Mouse (Mus musculus) stomach, embryonic 16.5 days (tissue): ENCODE results near the gene Srp54c. TPM values are rescaled to one million over a fixed set of nuclear protein-coding genes. Genes with fewer than 3 reads are reported as not detected.

ENCODE experiments used
- ATAC-seq: fragments of 200-750 bp; cut with Nextera tagmentation; 2 replicates; pipeline ENCODE4 v1.8.0; 2017; ENCODE audit warnings: moderate number of reproducible peaks, moderate TSS enrichment; ENCODE audit not compliant: insufficient read depth, low FRiP score
- H3K27ac ChIP-seq: fragments of 300-500 bp; sonication (generic); 2 replicates; pipeline ENCODE4 v1.5.1; 2014; ENCODE audit warnings: low read length
- H3K27me3 ChIP-seq: fragments of 300-500 bp; sonication (generic); 2 replicates; pipeline ENCODE4 v1.6.1; 2014; ENCODE audit warnings: low read length, control low read depth, mixed read lengths; ENCODE audit not compliant: control insufficient read depth, insufficient read depth
- H3K36me3 ChIP-seq: fragments of 300-500 bp; sonication (generic); 2 replicates; pipeline ENCODE4 v1.6.1; 2014; ENCODE audit warnings: low read length; ENCODE audit not compliant: control insufficient read depth, insufficient read depth
- H3K4me1 ChIP-seq: fragments of 300-500 bp; sonication (generic); 2 replicates; pipeline ENCODE4 v1.6.1; 2014; ENCODE audit warnings: low read length, control low read depth, mixed read lengths; ENCODE audit not compliant: control insufficient read depth, insufficient read depth
- H3K4me2 ChIP-seq: fragments of 300-500 bp; sonication (generic); 2 replicates; pipeline ENCODE4 v1.6.1; 2014; ENCODE audit warnings: low read depth, low read length, mixed read lengths
- H3K4me3 ChIP-seq: fragments of 300-500 bp; sonication (generic); replicated peaks from 2 replicates; pipeline ENCODE4 v1.5.1; 2014; ENCODE audit warnings: mild to moderate bottlenecking, low read length
- H3K9ac ChIP-seq: fragments of 300-500 bp; sonication (generic); 2 replicates; pipeline ENCODE4 v1.6.1; 2014; ENCODE audit warnings: low read length
- H3K9me3 ChIP-seq: fragments of 300-500 bp; sonication (generic); replicated peaks from 2 replicates; pipeline ENCODE4 v1.6.1; 2016; ENCODE audit warnings: low read length, control low read depth; ENCODE audit not compliant: control insufficient read depth
- WGBS: fragments of 180-500 bp; shearing (Covaris S2); extraction: QIAGEN DNeasy Blood & Tissue Kit; methylation state at CpG from one replicate; pipeline ENCODE4 v1.1.7; 2014; 5-methylcytosine and 5-hydroxymethylcytosine counted together
- polyA plus RNA-seq: library from polyadenylated mRNA; unstranded; fragments of >200 nt; fragmentation: Nextera tagmentation; extraction: Ambion mirVana; gene quantifications from 2 replicates; pipeline ENCODE4 v1.2.1, GENCODE M21; 2015

Gene Srp54c
- polyA plus RNA-seq, 1 experiment from 2014 or later: 79.6 TPM

GRCm38 (mm10) chr12:55306371-55306770, 76.4 kb downstream of the Srp54c start:
- Histone ChIP-seq H3K36me3 (0 out of 2 replicates have a peak, but pooled peaks cover 3% of the 10 kb centered on the region), H3K4me3 (no peak overlapping the region), H3K9ac (no peak overlapping the region), H3K27me3 (no peaks in the 10 kb centered on the region), H3K4me2 (no peak overlapping the region), H3K9me3 (no peaks in the 10 kb centered on the region), H3K4me1 (peaks cover 8% of the 10 kb centered on the region), H3K27ac (no peak overlapping the region)
- 90% methylated on average over 4 of the region's 4 CpGs for WGBS
- ATAC-seq: no peak

DNA sequence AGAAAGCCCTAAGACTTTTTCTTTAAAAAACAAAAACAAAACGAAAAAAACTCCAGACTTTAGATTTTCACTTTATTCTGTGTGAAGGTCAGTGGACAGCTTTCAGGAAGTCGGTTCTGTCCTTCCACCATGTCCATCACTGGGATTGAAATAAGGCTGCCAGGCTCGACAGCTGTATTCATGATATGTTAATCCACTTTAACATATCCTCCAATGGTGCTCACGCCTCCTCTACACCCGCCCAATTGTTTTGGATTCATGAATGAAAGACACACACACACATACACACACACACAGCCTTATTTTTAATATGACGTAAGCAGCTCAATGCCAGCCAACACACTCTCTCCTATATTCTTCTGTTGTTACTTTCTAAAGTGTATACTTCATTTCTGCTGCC, 77.6 kb downstream of the Srp54c start:
- Histone ChIP-seq H3K4me1 (peaks cover 6% of the 10 kb centered on the region; the same call in 1 of the 2 replicates), H3K9ac (no peak overlapping the region), H3K4me2 (no peak overlapping the region), H3K27me3 (no peaks in the 10 kb centered on the region), H3K9me3 (no peaks in the 10 kb centered on the region), H3K4me3 (no peak overlapping the region), H3K36me3 (0 out of 2 replicates have a peak, but pooled peaks cover 3% of the 10 kb centered on the region), H3K27ac (no peak overlapping the region)
- ATAC-seq: no peak
- 81% methylated on average over 6 of the region's 6 CpGs for WGBS

DNA sequence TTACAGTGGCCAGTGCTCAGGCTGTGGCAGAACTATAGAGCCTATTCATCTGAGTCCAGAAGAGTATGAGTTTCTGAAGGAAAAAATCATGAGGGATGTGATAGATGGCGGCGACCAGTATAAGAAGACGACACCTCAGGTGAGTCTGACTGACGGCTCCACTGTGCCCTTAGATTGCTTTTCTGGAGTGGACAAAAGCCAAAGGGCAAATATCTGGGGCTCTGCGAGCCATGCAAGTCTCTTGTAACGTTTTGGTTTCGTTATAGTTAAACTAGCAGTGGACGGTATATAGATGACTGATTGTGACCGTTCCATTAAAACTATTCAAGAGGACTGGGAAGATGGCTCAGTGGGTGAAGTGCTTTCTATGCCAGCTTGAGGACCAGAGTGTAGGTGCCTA, 78.8 kb downstream of the Srp54c start:
- H3K4me3 ChIP-seq: no peak overlapping the region
- no peak overlapping the region for H3K4me2 ChIP-seq
- ATAC-seq: no peak
- H3K36me3 ChIP-seq: 0 out of 2 replicates have a peak, but pooled peaks cover 3% of the 10 kb centered on the region
- H3K4me1 ChIP-seq: peaks cover 4% of the 10 kb centered on the region; the same call in 1 of the 2 replicates
- WGBS: 90% methylated on average over 9 of the region's 9 CpGs
- no peaks in the 10 kb centered on the region for H3K9me3 ChIP-seq
- H3K27me3 ChIP-seq: no peaks in the 10 kb centered on the region
- H3K9ac ChIP-seq: no peak overlapping the region
- H3K27ac ChIP-seq: no peak overlapping the region

DNA sequence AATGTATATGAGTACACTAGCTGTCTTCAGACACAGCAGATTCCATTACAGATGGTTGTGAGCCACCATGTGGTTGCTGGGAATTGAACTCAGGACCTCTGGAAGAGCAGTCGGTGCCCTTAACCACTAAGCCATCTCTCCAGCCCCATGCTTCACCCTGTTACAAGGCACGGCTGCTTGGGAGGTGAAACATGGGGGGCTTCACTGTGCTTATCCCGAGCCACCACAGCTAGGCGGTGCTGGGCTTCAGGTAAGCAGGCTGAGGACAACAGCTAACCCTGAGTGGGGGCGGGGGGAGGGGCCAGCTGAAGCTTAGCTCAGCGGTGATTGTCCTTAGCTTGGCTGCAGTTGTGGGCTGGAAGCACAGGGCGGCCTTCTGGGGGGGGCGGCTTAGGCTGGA, 79.5 kb downstream of the Srp54c start:
- H3K9me3 ChIP-seq: no peaks in the 10 kb centered on the region
- no peak overlapping the region for H3K9ac ChIP-seq

GRCm38 (mm10) chr12:55311841-55312240, 81.9 kb downstream of the Srp54c start:
- Histone ChIP-seq H3K27ac (no peak overlapping the region), H3K4me1 (no peaks in the 10 kb centered on the region), H3K9me3 (no peaks in the 10 kb centered on the region), H3K4me2 (no peak overlapping the region), H3K36me3 (no peaks in the 10 kb centered on the region), H3K4me3 (no peak overlapping the region), H3K9ac (no peak overlapping the region), H3K27me3 (no peaks in the 10 kb centered on the region)
- ATAC-seq: no peak
- WGBS: 77% methylated on average over 7 of the region's 7 CpGs

More for the DNA sequence above, 79.5 kb downstream of the Srp54c start:
- Histone ChIP-seq H3K4me1 (no peaks in the 10 kb centered on the region), H3K27ac (no peak overlapping the region), H3K36me3 (0 out of 2 replicates have a peak, but pooled peaks cover 3% of the 10 kb centered on the region), H3K27me3 (no peaks in the 10 kb centered on the region), H3K4me3 (no peak overlapping the region), H3K4me2 (no peak overlapping the region)
- WGBS: 75% methylated on average over 8 of the region's 8 CpGs
- 0 out of 2 replicates have a peak, but pooled peaks have one; percentile 10 for ATAC-seq

Other genes with a start within 250 kb of the Srp54c start
- not detected in 2 replicates for gene Gm20403, start 243.6 kb upstream of the Srp54c start, polyA plus RNA-seq
- 16.4 and 18.0 TPM in 2 replicates for gene Baz1a, start 215.8 kb upstream of the Srp54c start, polyA plus RNA-seq
- 25.8 and 32.9 TPM in 2 replicates for gene 2700097O09Rik, start 150.1 kb upstream of the Srp54c start, polyA plus RNA-seq
- gene Srp54a, start 149.9 kb upstream of the Srp54c start, polyA plus RNA-seq: 184 and 189 TPM in 2 replicates
- gene Fam177a, start 105.7 kb upstream of the Srp54c start, polyA plus RNA-seq: 30.9 and 31.3 TPM in 2 replicates
- 55.6 and 62.1 TPM in 2 replicates for gene Srp54b, start 75.1 kb upstream of the Srp54c start, polyA plus RNA-seq
- not detected in 2 replicates for gene 1700047I17Rik2, start 30.6 kb upstream of the Srp54c start, polyA plus RNA-seq
- gene 1110008L16Rik, start 69.4 kb downstream of the Srp54c start, polyA plus RNA-seq: 22.5 and 23.9 TPM in 2 replicates
- 10.6 and 10.9 TPM in 2 replicates for gene Ppp2r3c, start 72.8 kb downstream of the Srp54c start, polyA plus RNA-seq
- gene Psma6, start 154.1 kb downstream of the Srp54c start, polyA plus RNA-seq: 359 and 373 TPM in 2 replicates